Mouse (Mus musculus) B cell, adult 2 months (primary cell): ENCODE measurements around the gene Glul.
A peak's percentile ranks its signal among the peaks of the same experiment; 100 is the strongest.
"Not testable (repeated sequence)": the region's sequence is repeated elsewhere in the genome, so short reads cannot be mapped to it uniquely, and the experiment has no call there.

Source experiments
- DNase-seq, 2 experiments: peaks; one replicate each; pipeline ENCODE4 v3.0.0; 2022

The Glul gene

GRCm38 (mm10) chr1:153899731-153900380 is at the start of gene Glul, which contains the start of gene Teddm2:
Gene Glul (plus strand): TSS chr1:153899944.
Gene Teddm2 (minus strand): TSS chr1:153900228.
- peak; percentile 94 to 96 for DNase-seq

- not testable (repeated sequence) for DNase-seq
These were observed 47.0 kb upstream of the Glul start for GRCm38 (mm10) chr1:153852696-153853095.

- DNase-seq = no peak
These were observed 43.8 kb upstream of the Glul start for GRCm38 (mm10) chr1:153855946-153856345.

GRCm38 (mm10) chr1:153874045-153874444 is 25.7 kb upstream of the Glul start, which contains the start of gene Teddm1b:
Gene Teddm1b (plus strand): TSS chr1:153874345.
- DNase-seq = no peak

GRCm38 (mm10) chr1:153880391-153880790 is 19.4 kb upstream of the Glul start:
- not testable (repeated sequence) for DNase-seq

GRCm38 (mm10) chr1:153886024-153886633 is 13.6 kb upstream of the Glul start:
- no peak for DNase-seq

- DNase-seq = no peak
These were observed 9.6 kb upstream of the Glul start for GRCm38 (mm10) chr1:153890121-153890520.

GRCm38 (mm10) chr1:153891442-153891841 is 8.3 kb upstream of the Glul start, which contains the start of gene Teddm1a:
Gene Teddm1a (plus strand): TSS chr1:153891742.
- no peak for DNase-seq

- DNase-seq = no peak
These were observed 6.0 kb upstream of the Glul start for GRCm38 (mm10) chr1:153893746-153894145.

- DNase-seq = no peak
These were observed 5.4 kb upstream of the Glul start for GRCm38 (mm10) chr1:153894201-153894893.

GRCm38 (mm10) chr1:153894979-153895378 is 4.8 kb upstream of the Glul start:
- peak; percentile 79 to 81 for DNase-seq

- no peak for DNase-seq
These were observed 2.5 kb upstream of the Glul start for GRCm38 (mm10) chr1:153897196-153897595.

- no peak for DNase-seq
These were observed 584 bp upstream of the Glul start for GRCm38 (mm10) chr1:153898989-153899730.

GRCm38 (mm10) chr1:153900381-153900780 is 637 bp downstream of the Glul start:
- DNase-seq = peak; percentile 51 to 57

GRCm38 (mm10) chr1:153900860-153901730 is 1.4 kb downstream of the Glul start:
- peak; percentile 38 to 48 for DNase-seq

- DNase-seq = no peak
These were observed 3.3 kb downstream of the Glul start for GRCm38 (mm10) chr1:153903006-153903405.

- no peak for DNase-seq
These were observed 4.5 kb downstream of the Glul start for GRCm38 (mm10) chr1:153904236-153904635.

- no peak for DNase-seq
These were observed 6.1 kb downstream of the Glul start for GRCm38 (mm10) chr1:153905884-153906283.

GRCm38 (mm10) chr1:153908208-153908607 is 8.5 kb downstream of the Glul start:
- no peak for DNase-seq

- no peak for DNase-seq
These were observed 9.0 kb downstream of the Glul start for GRCm38 (mm10) chr1:153908741-153909140.

GRCm38 (mm10) chr1:153909213-153909962 is 9.6 kb downstream of the Glul start:
- no peak for DNase-seq
